Mouse (Mus musculus) megakaryocyte, embryonic 14.5 days (primary cell): ENCODE results near the gene Phb2. TPM values are rescaled to one million over a fixed set of nuclear protein-coding genes. Genes with fewer than 3 reads are reported as not detected.

Experiments used
- H3K27me3 ChIP-seq: replicated peaks from 2 replicates; pipeline ENCODE3; 2012; ENCODE audit warnings: inconsistent platforms
- H3K36me3 ChIP-seq: replicated peaks from 2 replicates; pipeline ENCODE3; 2012; ENCODE audit warnings: low read length, inconsistent platforms, mixed read lengths
- H3K4me1 ChIP-seq: 2 replicates; pipeline ENCODE4 v1.6.1; 2012; ENCODE audit warnings: inconsistent platforms
- H3K4me3 ChIP-seq: replicated peaks from 2 replicates; pipeline ENCODE3; 2012; ENCODE audit warnings: moderate library complexity, mild to moderate bottlenecking, inconsistent platforms
- H3K9me3 ChIP-seq: 2 replicates; pipeline ENCODE4 v1.6.1; 2012; ENCODE audit warnings: inconsistent platforms
- FLI1 ChIP-seq: IDR thresholded peaks from 2 replicates; pipeline ENCODE4 v1.6.1; 2012; ENCODE audit warnings: low read length, inconsistent platforms, mixed read lengths
- GATA1 ChIP-seq: IDR thresholded peaks from 3 replicates; pipeline ENCODE4 v1.6.1; 2012; ENCODE audit warnings: mixed read lengths, low read length, inconsistent platforms, borderline replicate concordance
- polyA plus RNA-seq: library from polyadenylated mRNA; stranded (reverse); fragments of >175 nt; gene quantifications from 2 replicates; pipeline ENCODE4 v1.2.3, GENCODE M21; 2012; ENCODE audit warnings: low replicate concordance; ENCODE audit not compliant: insufficient read depth

Gene Phb2
- polyA plus RNA-seq, 1 experiment = 150 TPM

DNA sequence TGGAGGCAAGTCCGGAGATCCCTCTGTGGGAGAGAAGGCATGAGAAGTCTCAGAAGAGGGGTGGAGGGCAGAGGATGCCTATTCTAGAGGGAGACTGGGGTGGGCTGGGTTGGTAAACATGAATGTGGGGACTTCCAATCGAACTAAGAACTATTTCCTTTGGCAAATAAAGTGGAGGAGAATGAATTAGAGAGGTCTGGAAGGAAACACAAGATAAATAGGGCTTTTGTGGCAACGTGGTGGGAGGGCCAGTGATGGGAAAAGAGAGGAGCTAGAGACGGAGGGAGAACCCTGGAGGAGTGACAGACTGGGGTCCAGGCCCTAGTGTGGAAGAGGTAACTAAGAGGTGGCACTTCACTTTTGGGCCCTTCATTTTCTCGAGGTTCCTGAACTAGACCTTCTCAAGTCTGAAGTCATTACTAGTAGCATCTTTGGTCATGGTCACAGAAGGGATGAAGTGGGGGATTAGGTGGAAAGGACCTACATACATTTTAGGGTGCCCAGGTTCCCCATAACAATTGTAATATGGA, 45.3 kb downstream of the Phb2 start:
- H3K9me3 ChIP-seq = no peaks in the 10 kb centered on the region
- peaks cover 49% of the 10 kb centered on the region for H3K4me1 ChIP-seq
- peak overlapping the region; percentile 97 for H3K4me3 ChIP-seq
- TF ChIP-seq FLI1 (no peak), GATA1 (no peak)
- peaks cover 32% of the 10 kb centered on the region for H3K27me3 ChIP-seq
- H3K36me3 ChIP-seq = peaks cover 15% of the 10 kb centered on the region

DNA sequence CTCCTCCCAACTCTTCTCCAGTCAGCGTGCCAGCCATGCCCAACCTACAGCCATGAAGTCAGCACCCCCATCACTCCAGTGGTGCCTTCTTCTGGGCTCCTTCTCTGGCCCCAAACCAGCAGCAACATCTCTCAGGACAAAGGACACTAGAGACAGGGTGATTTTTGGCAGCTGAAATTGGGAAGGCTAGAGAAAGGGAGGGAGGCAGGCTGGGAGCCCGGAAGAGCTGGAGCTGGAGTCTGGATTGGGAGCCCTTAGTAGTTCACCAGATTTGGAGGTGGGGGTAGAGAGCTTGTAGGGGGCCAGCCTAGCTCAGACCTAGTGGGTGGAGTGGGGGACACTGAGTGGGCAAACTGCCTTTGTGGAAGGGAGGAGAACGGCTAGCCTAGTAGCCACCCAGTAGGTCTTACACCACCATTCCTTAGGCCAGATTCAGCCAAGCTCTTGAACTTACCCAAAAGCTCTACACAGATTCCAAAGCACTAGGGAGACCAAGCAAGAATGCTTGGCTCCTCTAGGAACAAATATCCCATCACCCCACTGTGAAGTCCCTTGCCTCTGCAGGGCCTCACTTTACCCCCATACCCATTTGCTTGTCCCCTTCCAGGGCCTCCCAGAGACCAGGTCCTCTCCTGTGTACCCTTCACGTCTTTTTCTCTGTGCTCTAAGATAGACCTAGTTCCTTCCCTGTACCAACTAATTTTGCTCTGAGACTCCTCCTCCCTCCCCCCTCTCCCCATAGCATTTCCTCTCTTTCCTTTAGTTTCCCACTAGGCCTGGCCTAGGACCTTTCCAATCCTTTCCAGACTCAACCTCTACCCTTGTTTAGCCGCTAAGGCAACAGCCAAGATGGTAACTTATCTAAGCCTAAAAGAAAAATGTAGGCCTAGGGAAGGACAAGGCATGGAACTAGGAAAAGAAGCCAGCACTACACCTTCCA, 46.0 kb downstream of the Phb2 start:
- no peaks in the 10 kb centered on the region for H3K9me3 ChIP-seq
- H3K27me3 ChIP-seq = peaks cover 38% of the 10 kb centered on the region
- no peak for TF ChIP-seq GATA1
- TF ChIP-seq FLI1 = no peak
- H3K4me1 ChIP-seq = peaks cover 49% of the 10 kb centered on the region
- H3K36me3 ChIP-seq = peaks cover 19% of the 10 kb centered on the region
- peak overlapping the region; percentile 97 for H3K4me3 ChIP-seq

DNA sequence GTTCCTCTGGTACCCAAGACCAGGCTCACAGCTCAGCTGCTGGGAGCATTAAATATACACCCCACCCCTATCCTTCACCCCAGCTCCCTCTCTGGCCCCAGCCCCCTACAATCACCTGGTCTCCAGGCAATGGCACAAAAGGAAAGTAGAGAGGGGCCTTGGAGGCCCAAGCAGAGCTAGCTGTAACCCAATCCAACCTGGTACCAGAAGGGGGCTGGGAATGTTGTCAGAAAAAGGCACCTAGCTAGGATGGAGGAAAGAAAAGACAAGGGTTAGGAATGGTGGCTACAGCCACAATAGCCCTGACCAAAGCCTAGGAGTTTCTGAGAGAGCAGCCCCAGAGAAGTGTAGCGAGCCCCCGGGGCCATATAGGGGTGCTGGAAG, 46.7 kb downstream of the Phb2 start:
- peaks cover 25% of the 10 kb centered on the region for H3K36me3 ChIP-seq
- peak overlapping the region; percentile 78 for H3K4me3 ChIP-seq
- H3K9me3 ChIP-seq = no peaks in the 10 kb centered on the region
- H3K27me3 ChIP-seq = peaks cover 45% of the 10 kb centered on the region
- H3K4me1 ChIP-seq = peaks cover 49% of the 10 kb centered on the region
- TF ChIP-seq FLI1 (no peak), GATA1 (no peak)

DNA sequence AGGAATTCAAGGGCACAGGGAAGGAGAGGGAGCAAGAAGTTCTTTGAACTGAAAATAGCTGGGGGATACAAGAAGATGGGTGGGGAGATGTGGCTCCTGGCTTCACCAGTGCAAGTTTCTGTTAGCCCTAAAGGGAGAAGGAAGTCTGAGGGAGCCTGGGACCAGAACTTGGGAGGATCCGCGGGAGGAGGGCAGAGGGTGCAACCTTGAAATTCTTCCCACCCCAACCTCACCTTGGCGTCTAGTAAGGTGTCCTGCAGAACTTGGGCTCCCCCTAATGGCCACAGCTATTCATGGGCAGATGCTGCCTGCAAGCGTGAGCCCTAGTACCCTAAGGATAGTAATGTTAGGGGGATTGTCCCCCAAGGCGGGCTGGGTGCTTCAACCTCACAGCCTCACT, 47.1 kb downstream of the Phb2 start:
- H3K4me1 ChIP-seq = peaks cover 48% of the 10 kb centered on the region
- H3K36me3 ChIP-seq = peaks cover 27% of the 10 kb centered on the region
- no peaks in the 10 kb centered on the region for H3K9me3 ChIP-seq
- peaks cover 47% of the 10 kb centered on the region for H3K27me3 ChIP-seq
- H3K4me3 ChIP-seq = peak overlapping the region; percentile 78
- TF ChIP-seq GATA1 = no peak
- no peak for TF ChIP-seq FLI1

DNA sequence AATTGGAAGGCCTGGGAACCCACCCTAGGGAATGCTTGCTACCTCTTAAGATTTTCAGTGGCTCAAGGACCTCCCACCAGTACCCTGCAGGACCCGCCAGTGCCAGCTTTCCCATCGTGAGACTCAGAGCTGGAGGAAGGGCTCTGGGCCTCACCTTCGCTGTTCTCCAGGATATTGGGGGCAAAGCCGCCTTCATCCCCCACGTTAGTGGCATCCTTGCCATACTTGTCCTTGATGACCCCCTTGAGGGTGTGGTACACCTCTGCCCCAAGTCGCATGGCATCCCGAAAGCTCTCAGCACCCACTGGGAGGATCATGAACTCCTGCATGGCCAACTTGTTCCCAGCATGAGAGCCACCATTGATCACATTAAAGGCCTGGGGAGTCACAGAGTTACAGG, 53.8 kb downstream of the Phb2 start:
- Histone ChIP-seq H3K9me3 (no peaks in the 10 kb centered on the region), H3K27me3 (peaks cover 73% of the 10 kb centered on the region), H3K36me3 (peaks cover 40% of the 10 kb centered on the region), H3K4me3 (no peak overlapping the region), H3K4me1 (peaks cover 38% of the 10 kb centered on the region)
- TF ChIP-seq GATA1 = no peak
- no peak for TF ChIP-seq FLI1

Other genes with a start within 250 kb of the Phb2 start
- 35.8 and 76.2 TPM in 2 replicates for gene Clstn3, start 247.5 kb upstream of the Phb2 start, polyA plus RNA-seq
- gene C1rl, start 219.2 kb upstream of the Phb2 start, polyA plus RNA-seq = 0.96 TPM in 1 of 2 replicates, not detected in the other
- gene C1ra, start 199.9 kb upstream of the Phb2 start, polyA plus RNA-seq = 0.54 TPM in 1 of 2 replicates, not detected in the other
- 0.04 TPM in 1 of 2 replicates, not detected in the other for gene C1s1, start 170.0 kb upstream of the Phb2 start, polyA plus RNA-seq
- gene C1rb, start 142.0 kb upstream of the Phb2 start, polyA plus RNA-seq = not detected in 2 replicates
- gene C1s2, start 76.3 kb upstream of the Phb2 start, polyA plus RNA-seq = not detected in 2 replicates
- gene Lpcat3, start 49.3 kb upstream of the Phb2 start, polyA plus RNA-seq = 119 and 190 TPM in 2 replicates
- 46.3 and 153 TPM in 2 replicates for gene Emg1, start 158 bp upstream of the Phb2 start, polyA plus RNA-seq
- gene Ptpn6, start 26.4 kb downstream of the Phb2 start, polyA plus RNA-seq = 19.9 and 20.1 TPM in 2 replicates
- gene Grcc10, start 29.0 kb downstream of the Phb2 start, polyA plus RNA-seq = 11.7 and 65.2 TPM in 2 replicates
- 43.0 TPM in 1 of 2 replicates, not detected in the other for gene Gm45234, start 43.7 kb downstream of the Phb2 start, polyA plus RNA-seq
- gene Atn1, start 44.2 kb downstream of the Phb2 start, polyA plus RNA-seq = 38.5 and 97.6 TPM in 2 replicates
- gene Eno2, start 57.3 kb downstream of the Phb2 start, polyA plus RNA-seq = 5.8 and 6.2 TPM in 2 replicates
- not detected in 2 replicates for gene Lrrc23, start 67.4 kb downstream of the Phb2 start, polyA plus RNA-seq
- 42.5 and 52.2 TPM in 2 replicates for gene Spsb2, start 96.3 kb downstream of the Phb2 start, polyA plus RNA-seq
- 74.5 and 552 TPM in 2 replicates for gene Tpi1, start 102.0 kb downstream of the Phb2 start, polyA plus RNA-seq
- 35.1 and 61.7 TPM in 2 replicates for gene Usp5, start 117.1 kb downstream of the Phb2 start, polyA plus RNA-seq
- gene Cdca3, start 117.2 kb downstream of the Phb2 start, polyA plus RNA-seq = 27.2 and 32.4 TPM in 2 replicates
- gene Gnb3, start 127.9 kb downstream of the Phb2 start, polyA plus RNA-seq = not detected in 2 replicates
- 5.5 TPM in 1 of 2 replicates, not detected in the other for gene P3h3, start 145.4 kb downstream of the Phb2 start, polyA plus RNA-seq
- 0.82 and 7.7 TPM in 2 replicates for gene Gpr162, start 151.6 kb downstream of the Phb2 start, polyA plus RNA-seq
- 0.35 TPM in 1 of 2 replicates, not detected in the other for gene Cd4, start 175.9 kb downstream of the Phb2 start, polyA plus RNA-seq
- 0.62 TPM in 1 of 2 replicates, not detected in the other for gene Lag3, start 199.4 kb downstream of the Phb2 start, polyA plus RNA-seq
- gene Ptms, start 207.8 kb downstream of the Phb2 start, polyA plus RNA-seq = 330 and 450 TPM in 2 replicates
- 183 and 362 TPM in 2 replicates for gene Mlf2, start 219.1 kb downstream of the Phb2 start, polyA plus RNA-seq